Mouse (Mus musculus) limb, embryonic 14.5 days (tissue): ENCODE results near the gene Rnf223. TPM values are rescaled to one million over a fixed set of nuclear protein-coding genes. Genes with fewer than 3 reads are reported as not detected.
"Not testable (repeated sequence)": the region's sequence is repeated elsewhere in the genome, so short reads cannot be mapped to it uniquely, and the experiment has no call there.

Experiments
- ATAC-seq: fragments of 200-750 bp; cut with Nextera tagmentation; 2 replicates; pipeline ENCODE4 v1.8.0; 2017; ENCODE audit warnings: low read depth, moderate number of reproducible peaks, moderate TSS enrichment; ENCODE audit not compliant: low FRiP score
- DNase-seq: peaks from one replicate; pipeline ENCODE4 v3.0.0-alpha.2; 2015; ENCODE audit warnings: low spot score
- H3K27ac ChIP-seq: fragments of 300-500 bp; sonication (generic); replicated peaks from 2 replicates; pipeline ENCODE4 v1.5.1; 2014; ENCODE audit warnings: low read depth, mild to moderate bottlenecking, low read length, moderate library complexity, mixed read lengths
- H3K27me3 ChIP-seq: fragments of 300-500 bp; sonication (generic); 2 replicates; pipeline ENCODE4 v1.6.1; 2014; ENCODE audit warnings: low read length, mixed read lengths; ENCODE audit not compliant: control insufficient read depth, insufficient read depth
- H3K36me3 ChIP-seq: fragments of 300-500 bp; sonication (generic); 2 replicates; pipeline ENCODE4 v1.6.1; 2014; ENCODE audit warnings: mild to moderate bottlenecking, low read length, moderate library complexity, mixed read lengths; ENCODE audit not compliant: control insufficient read depth, insufficient read depth
- H3K4me1 ChIP-seq: fragments of 300-500 bp; sonication (generic); 2 replicates; pipeline ENCODE4 v1.6.1; 2014; ENCODE audit warnings: antibody characterized with exemption, low read length, mixed read lengths; ENCODE audit not compliant: control insufficient read depth, insufficient read depth
- H3K4me2 ChIP-seq: fragments of 300-500 bp; sonication (generic); replicated peaks from 2 replicates; pipeline ENCODE4 v1.6.1; 2014; ENCODE audit warnings: low read depth, mild to moderate bottlenecking, low read length, moderate library complexity; ENCODE audit not compliant: severe bottlenecking
- H3K4me3 ChIP-seq: fragments of 300-500 bp; sonication (generic); replicated peaks from 2 replicates; pipeline ENCODE4 v1.5.1; 2014; ENCODE audit warnings: low read length
- H3K9ac ChIP-seq: fragments of 300-500 bp; sonication (generic); 2 replicates; pipeline ENCODE4 v1.6.1; 2014; ENCODE audit warnings: mild to moderate bottlenecking, low read depth, low read length, moderate library complexity; ENCODE audit not compliant: severe bottlenecking
- H3K9me3 ChIP-seq: fragments of 300-500 bp; sonication (generic); 2 replicates; pipeline ENCODE4 v1.6.1; 2016; ENCODE audit warnings: low read length; ENCODE audit not compliant: control insufficient read depth
- POLR2A ChIP-seq: fragments of 200-500 bp; IDR thresholded peaks from 2 replicates; pipeline ENCODE4 v1.8.0; 2012; ENCODE audit warnings: inconsistent platforms, mild to moderate bottlenecking, moderate library complexity, borderline replicate concordance; ENCODE audit not compliant: insufficient read depth, insufficient read length; ENCODE audit errors: extremely low read depth
- WGBS: fragments of 180-500 bp; shearing (Covaris S2); extraction: QIAGEN DNeasy Blood & Tissue Kit; methylation state at CpG from one replicate; pipeline ENCODE4 v1.1.7; 2014; 5-methylcytosine and 5-hydroxymethylcytosine counted together
- polyA plus RNA-seq, 2 experiments: library from polyadenylated mRNA; depleted of rRNA in 1 of 2; stranded (reverse) in 1 of 2; unstranded in 1 of 2; fragments of >200 nt; fragmentation: Nextera tagmentation in 1 of 2; extraction: Ambion mirVana in 1 of 2; gene quantifications; 2 replicates each; pipeline versions ENCODE4 v1.2.1 to v1.2.3; 2012 to 2014

Rnf223 gene
- polyA plus RNA-seq, 2 experiments, result 0.61 to 1.5 TPM

- ATAC-seq, result no peak
- H3K36me3 ChIP-seq, result no peaks in the 10 kb centered on the region
- H3K9ac ChIP-seq, result no peak overlapping the region
- H3K27ac ChIP-seq, result no peak overlapping the region
- TF ChIP-seq POLR2A, result no peak
- 92% methylated on average over 14 of the region's 14 CpGs for WGBS
- H3K27me3 ChIP-seq, result no peaks in the 10 kb centered on the region
- no peak for DNase-seq
- H3K4me1 ChIP-seq, result no peaks in the 10 kb centered on the region
- H3K9me3 ChIP-seq, result no peaks in the 10 kb centered on the region
- H3K4me2 ChIP-seq, result no peak overlapping the region
- no peak overlapping the region for H3K4me3 ChIP-seq
These were observed 5.5 kb downstream of the Rnf223 start for GRCm38 (mm10) chr4:156135801-156136200.

DNA sequence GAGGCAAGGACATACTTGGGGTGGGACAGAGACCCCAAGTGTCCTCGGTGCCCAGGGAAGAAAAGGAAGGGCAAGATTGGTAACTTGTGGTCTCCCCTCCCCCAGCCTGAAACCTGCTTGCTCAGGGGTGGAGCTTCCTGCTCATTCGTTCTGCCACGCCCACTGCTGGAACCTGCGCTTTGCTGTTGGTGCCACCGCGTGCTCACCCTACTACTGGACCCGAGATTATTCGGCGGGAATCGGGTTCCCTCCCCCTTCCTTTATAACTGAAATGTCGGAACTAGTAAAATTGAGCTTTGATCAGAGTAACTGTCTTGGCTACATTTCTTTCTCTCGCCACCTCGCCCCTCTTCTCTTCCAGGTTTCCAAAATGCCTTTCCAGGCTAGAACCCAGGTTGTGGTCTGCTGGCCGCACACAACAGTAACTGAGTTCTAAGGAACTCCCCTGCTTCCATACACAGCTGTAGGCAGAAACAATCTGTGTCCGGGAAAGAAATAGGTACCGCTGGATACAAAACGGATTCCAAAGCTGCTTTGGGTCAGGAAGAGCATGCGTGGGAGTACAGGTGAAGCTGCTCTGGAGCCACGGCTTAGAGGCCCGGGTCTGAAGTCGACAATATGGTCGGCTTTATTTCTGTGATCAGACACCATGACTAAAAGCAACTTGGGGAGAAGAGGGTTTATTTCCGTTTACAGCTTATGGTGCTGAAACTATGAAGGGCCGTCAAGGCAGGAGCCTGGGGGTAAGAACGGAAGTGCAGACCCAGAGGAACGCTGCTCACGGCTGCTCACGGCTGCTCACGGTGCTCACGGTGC lies 6.2 kb downstream of the Rnf223 start:
- Histone ChIP-seq H3K4me3 (no peak overlapping the region), H3K27ac (no peak overlapping the region), H3K4me1 (no peaks in the 10 kb centered on the region), H3K27me3 (no peaks in the 10 kb centered on the region), H3K9me3 (no peaks in the 10 kb centered on the region), H3K9ac (no peak overlapping the region), H3K36me3 (no peaks in the 10 kb centered on the region), H3K4me2 (no peak overlapping the region)
- TF ChIP-seq POLR2A, result no peak
- DNase-seq, result no peak
- no peak for ATAC-seq
- 91% methylated on average over 30 of the region's 30 CpGs for WGBS

DNA sequence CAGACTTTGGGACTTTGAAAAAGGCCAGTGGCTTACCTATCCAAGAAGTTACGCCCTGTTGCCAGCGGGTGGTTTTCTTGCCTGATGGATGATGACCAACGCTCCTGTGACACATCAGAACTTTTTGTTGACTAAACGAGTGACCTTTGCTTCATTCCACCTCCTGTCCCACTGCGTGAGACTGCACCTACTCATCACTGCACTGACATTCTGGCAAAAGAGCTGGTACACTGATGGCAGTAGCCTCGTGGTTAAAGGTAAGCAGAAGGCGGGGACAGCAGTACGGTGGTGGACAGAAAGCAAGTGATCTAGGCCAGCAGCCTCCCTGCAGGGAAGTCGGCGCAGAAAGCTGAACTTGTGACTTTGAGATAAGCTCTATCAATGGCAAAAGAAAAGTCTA lies 20.6 kb downstream of the Rnf223 start:
- DNase-seq, H3K4me2 ChIP-seq, H3K4me1 ChIP-seq, ATAC-seq, H3K9me3 ChIP-seq, H3K36me3 ChIP-seq, H3K9ac ChIP-seq, H3K27ac ChIP-seq, H3K4me3 ChIP-seq, H3K27me3 ChIP-seq: not testable (repeated sequence)
- 85% methylated on average over 10 of the region's 10 CpGs for WGBS

- Histone ChIP-seq H3K9me3 (no peaks in the 10 kb centered on the region), H3K4me3 (no peak overlapping the region), H3K27ac (no peak overlapping the region), H3K9ac (no peak overlapping the region), H3K4me1 (no peaks in the 10 kb centered on the region), H3K4me2 (no peak overlapping the region), H3K36me3 (no peaks in the 10 kb centered on the region), H3K27me3 (no peaks in the 10 kb centered on the region)
- TF ChIP-seq POLR2A, result no peak
- 96% methylated on average over 3 of the region's 3 CpGs for WGBS
- DNase-seq (no peak), ATAC-seq (no peak)
These were observed 24.5 kb downstream of the Rnf223 start for GRCm38 (mm10) chr4:156154771-156155170.

DNA sequence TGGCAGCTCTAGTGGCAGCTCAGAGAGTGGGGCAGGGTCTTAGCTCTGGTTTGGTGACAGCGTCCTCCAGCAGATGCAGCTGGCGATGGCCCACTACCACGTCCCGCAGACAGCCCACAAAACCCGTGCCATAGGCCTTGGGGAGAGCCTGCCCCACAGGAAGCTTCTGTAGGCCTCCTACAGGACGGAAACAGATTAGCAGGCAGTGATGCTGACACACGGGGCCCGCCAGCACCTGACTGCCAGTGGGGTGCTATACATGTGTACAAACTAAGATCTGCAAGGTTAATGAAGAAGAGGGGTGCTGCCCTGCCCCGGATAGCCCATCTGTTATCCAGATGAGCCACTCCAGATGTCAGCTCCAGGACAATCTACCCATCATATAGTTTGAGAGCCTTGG lies 36.2 kb downstream of the Rnf223 start:
- ATAC-seq, result no peak
- Histone ChIP-seq H3K9me3 (peaks cover 2% of the 10 kb centered on the region; the same call in 1 of the 2 replicates), H3K4me3 (no peak overlapping the region), H3K36me3 (peaks cover 81% of the 10 kb centered on the region), H3K27ac (no peak overlapping the region), H3K9ac (no peak overlapping the region), H3K4me2 (no peak overlapping the region), H3K27me3 (no peaks in the 10 kb centered on the region), H3K4me1 (no peaks in the 10 kb centered on the region)
- no peak for DNase-seq
- no peak for TF ChIP-seq POLR2A
- 89% methylated on average over 9 of the region's 9 CpGs for WGBS
